Mouse (Mus musculus): Measurements from ENCODE around the gene Tmem98.

Tmem98 gene

DNA sequence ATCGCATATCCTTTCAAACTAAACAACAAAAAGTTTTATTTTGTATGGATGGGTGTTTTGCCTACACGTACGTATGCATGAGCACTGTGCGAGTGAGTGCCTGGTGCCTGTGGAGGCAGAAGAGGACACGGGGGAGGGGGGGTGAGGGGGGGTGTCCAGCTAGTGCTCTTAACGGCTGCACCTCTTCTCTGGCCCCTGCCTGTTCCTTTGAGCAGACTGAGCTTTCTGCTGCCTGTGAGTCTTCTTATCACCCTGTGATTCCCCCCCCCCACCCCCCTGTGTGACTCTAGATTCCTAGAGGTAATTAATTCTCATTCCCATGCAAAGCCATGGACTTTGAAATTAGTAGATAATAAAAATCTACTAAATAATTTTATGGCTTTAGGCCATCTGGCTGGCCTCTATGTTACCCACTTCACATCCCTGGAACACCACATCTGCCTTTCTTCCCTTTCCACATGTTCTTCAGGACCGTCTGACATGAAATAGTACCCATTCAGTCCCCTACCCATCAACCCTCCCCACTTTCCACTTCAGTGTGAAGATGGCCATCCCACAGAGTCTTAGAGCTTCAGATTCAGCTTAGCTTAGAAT lies 20.2 kb upstream of the Tmem98 start:
- in situ Hi-C loops (cut with MboI, MseI): loop anchor here (5.0 to 10.0 kb wide), 3 partner anchors 72 to 235 kb away; no protein-coding TSS in a partner anchor

- in situ Hi-C loops (cut with MboI, MseI): no loop called here
These were observed 19.6 kb upstream of the Tmem98 start for GRCm38 (mm10) chr11:80790413-80790812.

GRCm38 (mm10) chr11:80791677-80792432 lies 18.1 kb upstream of the Tmem98 start:
- in situ Hi-C loops (cut with MboI, MseI): no loop called here

- in situ Hi-C loops (cut with MboI, MseI): no loop called here
These were observed 16.6 kb upstream of the Tmem98 start for GRCm38 (mm10) chr11:80793386-80793785.

GRCm38 (mm10) chr11:80794290-80794689 lies 15.7 kb upstream of the Tmem98 start:
- in situ Hi-C loops (cut with MboI, MseI): no loop called here

GRCm38 (mm10) chr11:80795431-80795830 lies 14.5 kb upstream of the Tmem98 start:
- in situ Hi-C loops (cut with MboI, MseI): no loop called here

DNA sequence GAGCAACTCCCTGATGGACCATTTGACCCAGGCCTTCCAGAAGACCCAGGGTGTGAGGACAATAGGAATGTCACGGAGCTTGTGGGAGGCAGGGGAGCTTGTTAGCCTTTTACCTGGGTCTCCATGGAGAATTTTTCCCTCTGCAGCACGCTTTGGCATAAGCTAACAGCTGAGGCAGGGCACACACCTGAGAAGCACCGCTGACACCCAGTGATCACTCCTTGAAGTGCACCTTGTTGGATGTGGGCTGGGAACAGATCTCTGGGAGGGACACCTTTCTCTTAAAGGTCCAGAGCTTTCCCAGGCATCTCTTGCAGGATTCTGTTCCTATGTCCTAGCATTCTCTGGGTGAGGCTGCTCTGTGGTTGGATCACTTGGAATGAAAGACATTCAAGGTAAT lies 10.0 kb upstream of the Tmem98 start:
- in situ Hi-C loops (cut with MboI, MseI): no loop called here

- in situ Hi-C loops (cut with MboI, MseI): no loop called here
These were observed 7.3 kb upstream of the Tmem98 start for GRCm38 (mm10) chr11:80802706-80803105.

GRCm38 (mm10) chr11:80808551-80809070 lies 1.4 kb upstream of the Tmem98 start:
- in situ Hi-C loops (cut with MboI, MseI): no loop called here

GRCm38 (mm10) chr11:80809666-80809992 lies 346 bp upstream of the Tmem98 start:
- in situ Hi-C loops (cut with MboI, MseI): no loop called here

DNA sequence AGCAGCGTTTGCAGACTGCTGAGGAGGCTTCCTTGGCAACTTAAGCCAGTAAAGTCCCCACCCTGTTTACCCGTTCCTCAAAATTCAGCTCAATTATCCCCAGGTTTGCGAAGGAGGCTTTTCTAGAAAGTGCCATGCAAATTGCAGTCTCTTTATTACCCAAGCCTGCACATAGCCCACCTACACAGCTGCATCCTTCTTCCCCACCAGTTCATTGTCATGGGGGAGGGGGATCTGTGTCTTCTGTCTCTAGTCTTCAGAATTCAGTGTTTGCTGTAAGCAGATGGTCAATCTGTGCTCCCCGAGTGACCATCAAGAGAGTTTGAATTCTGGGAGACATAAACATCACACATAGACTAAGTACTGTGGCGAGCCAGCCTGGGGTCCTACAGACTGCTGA lies 1.2 kb downstream of the Tmem98 start:
- in situ Hi-C loops (cut with MboI, MseI): loop anchor here in 1 of 2 experiments (5.0 kb wide), 1 partner anchor 119 kb away; no protein-coding TSS in a partner anchor

GRCm38 (mm10) chr11:80815354-80815753 lies 5.4 kb downstream of the Tmem98 start:
- in situ Hi-C loops (cut with MboI, MseI): loop anchor here in 1 of 2 experiments (5.0 kb wide), 1 partner anchor 118 kb away; no protein-coding TSS in a partner anchor

GRCm38 (mm10) chr11:80818060-80818697 lies 8.2 kb downstream of the Tmem98 start:
- in situ Hi-C loops (cut with MboI, MseI): loop anchor here in 1 of 2 experiments (5.0 kb wide), 1 partner anchor 121 kb away; no protein-coding TSS in a partner anchor

DNA sequence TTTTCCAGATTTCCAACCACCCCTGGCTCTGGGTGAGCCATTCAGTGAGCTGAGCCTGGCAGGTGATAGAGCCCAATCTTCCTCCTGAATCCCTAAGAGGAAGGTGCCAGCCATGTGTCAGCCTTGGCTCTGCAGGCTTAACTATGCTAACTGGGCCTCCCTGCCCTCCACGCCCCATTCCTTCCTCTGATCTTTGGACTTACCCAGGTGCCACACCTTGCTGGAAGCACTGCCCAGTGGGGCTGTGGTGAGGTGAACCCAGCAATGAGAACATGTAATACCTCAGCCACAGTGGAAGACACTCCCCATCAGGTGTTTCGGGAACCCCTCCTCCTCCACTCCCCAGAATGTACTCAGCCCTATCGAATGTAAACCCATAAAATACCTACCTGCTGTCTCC lies 10.1 kb downstream of the Tmem98 start:
- in situ Hi-C loops (cut with MboI, MseI): no loop called here

- in situ Hi-C loops (cut with MboI, MseI): no loop called here
These were observed 11.3 kb downstream of the Tmem98 start for GRCm38 (mm10) chr11:80821296-80821695.

DNA sequence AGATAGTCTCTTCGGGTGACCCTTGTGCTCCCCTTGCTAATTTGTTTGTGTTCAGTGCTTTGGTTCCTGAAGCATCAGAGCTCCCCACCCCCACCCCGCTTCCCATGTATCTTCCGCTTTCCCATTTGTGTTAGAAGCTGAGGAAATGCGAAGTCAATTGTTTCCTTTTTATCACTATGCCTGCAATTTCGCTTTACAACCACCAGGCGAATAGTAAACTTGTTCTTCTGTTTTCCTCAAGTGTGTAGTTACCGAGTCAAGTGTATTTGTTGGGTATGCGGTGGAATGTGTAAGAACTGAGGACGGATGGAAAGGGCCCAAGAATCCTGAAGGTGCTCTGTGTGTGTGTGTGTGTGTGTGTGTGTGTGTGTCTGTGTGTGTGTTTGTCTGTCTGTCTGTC lies 11.8 kb downstream of the Tmem98 start:
- in situ Hi-C loops (cut with MboI, MseI): no loop called here

DNA sequence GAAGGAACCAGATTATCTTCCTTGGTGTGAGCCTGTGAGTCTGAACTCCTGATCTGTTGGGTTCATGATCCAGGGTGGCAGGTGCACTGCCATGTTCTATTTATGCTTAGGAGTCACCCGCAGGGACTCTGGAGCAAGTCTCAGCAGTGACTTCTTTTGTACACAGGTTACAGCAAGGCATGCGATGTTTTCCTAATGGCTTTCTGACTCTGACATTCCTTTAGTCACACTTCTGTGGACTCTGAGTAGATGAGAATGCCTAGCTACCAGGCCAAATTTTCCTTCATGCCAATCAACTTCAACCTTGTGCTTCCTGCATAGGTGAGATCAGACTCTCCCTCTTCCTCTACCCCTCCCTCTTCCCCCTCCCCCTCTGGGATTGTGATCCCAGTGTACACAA lies 25.4 kb downstream of the Tmem98 start:
- in situ Hi-C loops (cut with MboI, MseI): no loop called here

DNA sequence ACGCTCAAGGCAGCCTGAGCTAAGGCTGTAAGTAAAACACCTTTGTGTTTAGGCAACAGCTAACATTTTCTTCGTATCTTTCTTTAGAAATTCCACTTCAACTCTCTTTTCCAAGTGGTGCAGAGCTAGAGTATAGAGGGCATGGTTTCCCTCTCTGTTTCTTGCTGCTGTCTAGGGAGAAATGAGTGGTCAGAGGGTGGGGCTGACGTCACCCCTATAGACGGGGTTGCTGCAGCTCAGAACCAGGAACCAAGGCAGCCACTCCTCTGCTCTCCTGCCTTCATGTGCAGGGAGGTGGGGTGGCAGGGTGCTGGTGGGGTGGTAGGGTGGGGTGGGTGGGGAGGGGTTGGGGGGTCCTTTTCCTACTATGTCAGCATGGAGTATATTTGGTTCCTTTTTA lies 25.9 kb downstream of the Tmem98 start:
- in situ Hi-C loops (cut with MboI, MseI): no loop called here

- in situ Hi-C loops (cut with MboI, MseI): no loop called here
These were observed 28.7 kb downstream of the Tmem98 start for GRCm38 (mm10) chr11:80838724-80839123.

DNA sequence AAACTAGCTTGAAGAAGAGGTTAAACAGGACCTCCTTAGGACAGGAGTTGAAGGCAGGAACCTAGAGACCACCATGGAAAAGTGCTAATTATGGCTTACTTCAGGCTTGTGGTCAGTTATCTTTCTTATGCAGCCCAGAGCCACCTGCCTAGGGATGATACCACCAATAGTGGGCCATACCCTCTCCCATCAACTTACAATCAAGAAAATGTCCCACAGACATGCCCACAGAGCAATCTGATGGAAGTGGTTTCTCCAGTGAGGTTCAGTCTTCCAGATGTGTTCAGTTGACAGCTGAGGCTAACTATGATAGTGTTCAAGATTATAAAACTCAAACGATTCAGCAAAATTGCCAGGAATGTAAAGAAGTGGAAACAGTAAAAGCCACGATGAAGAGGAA lies 33.5 kb downstream of the Tmem98 start:
- in situ Hi-C loops (cut with MboI, MseI): no loop called here

- in situ Hi-C loops (cut with MboI, MseI): no loop called here
These were observed 35.5 kb downstream of the Tmem98 start for GRCm38 (mm10) chr11:80845486-80845885.

DNA sequence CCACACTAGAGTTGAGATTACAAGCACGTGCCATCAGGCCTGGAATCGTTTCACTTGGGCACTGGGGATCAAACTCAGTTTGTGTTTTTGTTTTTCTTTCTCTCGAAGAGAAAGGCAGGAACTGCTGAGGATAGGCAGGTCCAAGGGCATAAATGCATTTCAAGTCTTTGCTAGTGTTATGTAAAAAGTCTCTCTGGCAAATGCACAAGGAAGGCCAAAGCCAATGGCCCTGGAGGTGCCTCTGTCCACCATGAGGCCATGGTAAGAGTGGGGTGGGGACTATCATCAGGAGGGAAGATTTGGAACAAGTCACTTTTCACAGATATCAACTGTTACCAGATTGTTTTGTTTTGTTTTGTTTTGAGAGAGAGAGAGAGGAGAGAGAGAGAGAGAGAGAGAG lies 36.1 kb downstream of the Tmem98 start:
- in situ Hi-C loops (cut with MboI, MseI): no loop called here
